Mouse (Mus musculus) heart, embryonic 11.5 days (tissue): ENCODE measurements at regions not wholly inside any gene's neighbourhood (a gene's known extent, or its start where the extent isn't known, plus 50 kb on each side); places are given as distances from the start of the nearest gene placed in this dataset.

ENCODE experiments used
- ATAC-seq: fragments of 200-750 bp; cut with Nextera tagmentation; replicated peaks from 2 replicates; pipeline ENCODE4 v1.8.0; 2017; ENCODE audit warnings: moderate library complexity; ENCODE audit not compliant: insufficient number of reproducible peaks, low FRiP score, low TSS enrichment
- H3K27ac ChIP-seq: fragments of 300-500 bp; sonication (generic); 2 replicates; pipeline ENCODE4 v1.5.1; 2014; ENCODE audit warnings: mild to moderate bottlenecking, low read depth, low read length
- H3K27me3 ChIP-seq: fragments of 300-500 bp; sonication (generic); 2 replicates; pipeline ENCODE4 v1.6.1; 2014; ENCODE audit warnings: mild to moderate bottlenecking, low read length, mixed read lengths; ENCODE audit not compliant: control insufficient read depth, insufficient read depth
- H3K36me3 ChIP-seq: fragments of 300-500 bp; sonication (generic); 2 replicates; pipeline ENCODE4 v1.6.1; 2014; ENCODE audit warnings: mild to moderate bottlenecking, low read length, moderate library complexity, mixed read lengths; ENCODE audit not compliant: control insufficient read depth, insufficient read depth
- H3K4me1 ChIP-seq: fragments of 300-500 bp; sonication (generic); 2 replicates; pipeline ENCODE4 v1.6.1; 2014; ENCODE audit warnings: low read length; ENCODE audit not compliant: control insufficient read depth, insufficient read depth
- H3K4me2 ChIP-seq: fragments of 300-500 bp; sonication (generic); 2 replicates; pipeline ENCODE4 v1.6.1; 2014; ENCODE audit warnings: mild to moderate bottlenecking, moderate library complexity
- H3K4me3 ChIP-seq: fragments of 300-500 bp; sonication (generic); 2 replicates; pipeline ENCODE4 v1.5.1; 2014; ENCODE audit warnings: low read depth, low read length
- H3K9ac ChIP-seq: fragments of 300-500 bp; sonication (generic); 2 replicates; pipeline ENCODE4 v1.6.1; 2014; ENCODE audit warnings: mild to moderate bottlenecking, low read depth, low read length, moderate library complexity
- H3K9me3 ChIP-seq: fragments of 300-500 bp; sonication (generic); replicated peaks from 2 replicates; pipeline ENCODE4 v1.6.1; 2016; ENCODE audit warnings: low read length; ENCODE audit not compliant: control insufficient read depth
- WGBS: fragments of 180-500 bp; shearing (Covaris S2); extraction: QIAGEN DNeasy Blood & Tissue Kit; methylation state at CpG from one replicate; pipeline ENCODE4 v1.1.7; 2014; ENCODE audit not compliant: insufficient replicate concordance; 5-methylcytosine and 5-hydroxymethylcytosine counted together

- Histone ChIP-seq H3K4me1 (no peaks in the 10 kb centered on the region), H3K4me2 (no peak overlapping the region), H3K9ac (no peak overlapping the region), H3K4me3 (no peak overlapping the region), H3K27me3 (0 out of 2 replicates have a peak, but pooled peaks cover 2% of the 10 kb centered on the region), H3K27ac (no peak overlapping the region), H3K36me3 (no peaks in the 10 kb centered on the region), H3K9me3 (no peaks in the 10 kb centered on the region)
- 85% methylated on average over 12 of the region's 12 CpGs for WGBS
- ATAC-seq, result no peak
These were observed 234.7 kb upstream of the Ajap1 start for GRCm38 (mm10) chr4:153717273-153717672.

- H3K9me3 ChIP-seq, result no peaks in the 10 kb centered on the region
- WGBS, result 80% methylated on average over 14 of the region's 14 CpGs
These were observed 233.0 kb upstream of the A430005L14Rik start for GRCm38 (mm10) chr4:153724045-153724444.

GRCm38 (mm10) chr4:153727273-153727672, 229.8 kb upstream of the A430005L14Rik start:
- no peak for ATAC-seq

More at GRCm38 (mm10) chr4:153724045-153724444, 233.0 kb upstream of the A430005L14Rik start:
- no peak overlapping the region for H3K9ac ChIP-seq
- H3K27me3 ChIP-seq, result no peaks in the 10 kb centered on the region
- ATAC-seq, result no peak
- H3K4me1 ChIP-seq, result no peaks in the 10 kb centered on the region
- H3K27ac ChIP-seq, result no peak overlapping the region
- H3K4me3 ChIP-seq, result no peak overlapping the region
- no peak overlapping the region for H3K4me2 ChIP-seq
- H3K36me3 ChIP-seq, result no peaks in the 10 kb centered on the region

GRCm38 (mm10) chr4:153727896-153728422, 229.1 kb upstream of the A430005L14Rik start:
- 44% methylated on average over 10 of the region's 10 CpGs for WGBS
- no peak overlapping the region for H3K27ac ChIP-seq
- no peak overlapping the region for H3K4me3 ChIP-seq
- no peak for ATAC-seq
- no peaks in the 10 kb centered on the region for H3K4me1 ChIP-seq
- no peaks in the 10 kb centered on the region for H3K36me3 ChIP-seq
- H3K4me2 ChIP-seq, result no peak overlapping the region
- no peak overlapping the region for H3K9ac ChIP-seq
- H3K9me3 ChIP-seq, result no peaks in the 10 kb centered on the region
- no peaks in the 10 kb centered on the region for H3K27me3 ChIP-seq

More at GRCm38 (mm10) chr4:153727273-153727672, 229.8 kb upstream of the A430005L14Rik start:
- no peaks in the 10 kb centered on the region for H3K9me3 ChIP-seq
- no peaks in the 10 kb centered on the region for H3K27me3 ChIP-seq
- H3K36me3 ChIP-seq, result no peaks in the 10 kb centered on the region
- no peaks in the 10 kb centered on the region for H3K4me1 ChIP-seq
- no peak overlapping the region for H3K4me2 ChIP-seq
- 78% methylated on average over 10 of the region's 10 CpGs for WGBS
- no peak overlapping the region for H3K4me3 ChIP-seq
- no peak overlapping the region for H3K9ac ChIP-seq
- H3K27ac ChIP-seq, result no peak overlapping the region

GRCm38 (mm10) chr4:153738088-153738487, 218.9 kb upstream of the A430005L14Rik start:
- H3K9ac ChIP-seq, result no peak overlapping the region
- no peaks in the 10 kb centered on the region; the same call in 1 of the 2 replicates for H3K9me3 ChIP-seq
- ATAC-seq, result no peak
- H3K4me1 ChIP-seq, result no peaks in the 10 kb centered on the region
- H3K4me2 ChIP-seq, result no peak overlapping the region
- H3K36me3 ChIP-seq, result no peaks in the 10 kb centered on the region
- no peaks in the 10 kb centered on the region for H3K27me3 ChIP-seq
- H3K27ac ChIP-seq, result no peak overlapping the region
- no peak overlapping the region for H3K4me3 ChIP-seq
- 60% methylated on average over 11 of the region's 11 CpGs for WGBS

GRCm38 (mm10) chr4:153742241-153742640, 214.8 kb upstream of the A430005L14Rik start:
- 79% methylated on average over 10 of the region's 10 CpGs for WGBS
- Histone ChIP-seq H3K4me2 (no peak overlapping the region), H3K4me1 (no peaks in the 10 kb centered on the region), H3K9me3 (no peaks in the 10 kb centered on the region), H3K27me3 (no peaks in the 10 kb centered on the region), H3K27ac (no peak overlapping the region), H3K4me3 (no peak overlapping the region), H3K9ac (no peak overlapping the region), H3K36me3 (no peaks in the 10 kb centered on the region)
- ATAC-seq, result no peak

- Histone ChIP-seq H3K4me1 (no peaks in the 10 kb centered on the region), H3K27me3 (no peaks in the 10 kb centered on the region), H3K27ac (no peak overlapping the region), H3K9me3 (no peaks in the 10 kb centered on the region), H3K36me3 (no peaks in the 10 kb centered on the region), H3K4me2 (no peak overlapping the region), H3K4me3 (no peak overlapping the region), H3K9ac (no peak overlapping the region)
- ATAC-seq, result no peak
- 79% methylated on average over 6 of the region's 6 CpGs for WGBS
These were observed 204.2 kb upstream of the A430005L14Rik start for GRCm38 (mm10) chr4:153752791-153753190.

GRCm38 (mm10) chr4:153758323-153758722, 198.7 kb upstream of the A430005L14Rik start:
- ATAC-seq, result no peak
- 79% methylated on average over 6 of the region's 6 CpGs for WGBS

GRCm38 (mm10) chr4:153758781-153759180, 198.3 kb upstream of the A430005L14Rik start:
- Histone ChIP-seq H3K9me3 (no peaks in the 10 kb centered on the region), H3K27me3 (no peaks in the 10 kb centered on the region), H3K4me1 (no peaks in the 10 kb centered on the region), H3K27ac (no peak overlapping the region), H3K4me3 (no peak overlapping the region), H3K4me2 (no peak overlapping the region), H3K9ac (no peak overlapping the region), H3K36me3 (no peaks in the 10 kb centered on the region)
- ATAC-seq, result no peak
- 63% methylated on average over 8 of the region's 8 CpGs for WGBS

More at GRCm38 (mm10) chr4:153758323-153758722, 198.7 kb upstream of the A430005L14Rik start:
- Histone ChIP-seq H3K27me3 (no peaks in the 10 kb centered on the region), H3K4me2 (no peak overlapping the region), H3K4me3 (no peak overlapping the region), H3K4me1 (no peaks in the 10 kb centered on the region), H3K36me3 (no peaks in the 10 kb centered on the region), H3K9me3 (no peaks in the 10 kb centered on the region), H3K9ac (no peak overlapping the region), H3K27ac (no peak overlapping the region)
